Mouse (Mus musculus) leukemia stem cell, adult 10-12 weeks (primary cell): ENCODE results near the gene Sprr2a1. TPM values are rescaled to one million over a fixed set of nuclear protein-coding genes. Genes with fewer than 3 reads are reported as not detected.

Experiments used
- polyA plus RNA-seq: library from polyadenylated mRNA; stranded (reverse); fragments of >175 nt; gene quantifications from 2 replicates; pipeline ENCODE4 v1.2.3, GENCODE M21; 2012; ENCODE audit warnings: low replicate concordance

Gene Sprr2a1
- not detected in 2 replicates for polyA plus RNA-seq

GRCm38 (mm10) chr3:92215569-92215968, at the start of gene Sprr2a1, which contains the start of gene Sprr2a2:
Sprr2a1 (plus strand) TSS chr3:92215799.
Sprr2a2 (plus strand) TSS chr3:92215920.

Other genes starting within 250 kb of the Sprr2a1 start
- not detected in 2 replicates for gene Pglyrp3, start 201.2 kb upstream of the Sprr2a1 start, polyA plus RNA-seq
- gene Lor, start 132.7 kb upstream of the Sprr2a1 start, polyA plus RNA-seq: not detected in 2 replicates
- not detected in 2 replicates for gene Prr9, start 91.9 kb upstream of the Sprr2a1 start, polyA plus RNA-seq
- not detected in 2 replicates for gene Lelp1, start 73.1 kb upstream of the Sprr2a1 start, polyA plus RNA-seq
- not detected in 2 replicates for gene Sprr2a2, start 121 bp downstream of the Sprr2a1 start, polyA plus RNA-seq
- not detected in 2 replicates for gene Sprr2a3, start 69.6 kb downstream of the Sprr2a1 start, polyA plus RNA-seq
- not detected in 2 replicates for gene Sprr2b, start 100.8 kb downstream of the Sprr2a1 start, polyA plus RNA-seq
- not detected in 2 replicates for gene Sprr2d, start 123.3 kb downstream of the Sprr2a1 start, polyA plus RNA-seq
- gene Sprr2e, start 136.3 kb downstream of the Sprr2a1 start, polyA plus RNA-seq: not detected in 2 replicates
- not detected in 2 replicates for gene Sprr2f, start 149.4 kb downstream of the Sprr2a1 start, polyA plus RNA-seq
- not detected in 2 replicates for gene Sprr2h, start 169.9 kb downstream of the Sprr2a1 start, polyA plus RNA-seq
- gene Sprr2i, start 192.2 kb downstream of the Sprr2a1 start, polyA plus RNA-seq: not detected in 2 replicates
- gene Sprr2j-ps, start 202.3 kb downstream of the Sprr2a1 start, polyA plus RNA-seq: not detected in 2 replicates
- 16.3 and 26.7 TPM in 2 replicates for gene Gm9774, start 213.6 kb downstream of the Sprr2a1 start, polyA plus RNA-seq
- not detected in 2 replicates for gene Sprr2k, start 216.8 kb downstream of the Sprr2a1 start, polyA plus RNA-seq
- not detected in 2 replicates for gene Sprr1b, start 223.0 kb downstream of the Sprr2a1 start, polyA plus RNA-seq
- gene Sprr3, start 242.9 kb downstream of the Sprr2a1 start, polyA plus RNA-seq: not detected in 2 replicates